Mouse (Mus musculus): ENCODE results near the gene H2-D1.
"Not testable (repeated sequence)": the region's sequence is repeated elsewhere in the genome, so short reads cannot be mapped to it uniquely, and the experiment has no call there.

H2-D1 gene

DNA sequence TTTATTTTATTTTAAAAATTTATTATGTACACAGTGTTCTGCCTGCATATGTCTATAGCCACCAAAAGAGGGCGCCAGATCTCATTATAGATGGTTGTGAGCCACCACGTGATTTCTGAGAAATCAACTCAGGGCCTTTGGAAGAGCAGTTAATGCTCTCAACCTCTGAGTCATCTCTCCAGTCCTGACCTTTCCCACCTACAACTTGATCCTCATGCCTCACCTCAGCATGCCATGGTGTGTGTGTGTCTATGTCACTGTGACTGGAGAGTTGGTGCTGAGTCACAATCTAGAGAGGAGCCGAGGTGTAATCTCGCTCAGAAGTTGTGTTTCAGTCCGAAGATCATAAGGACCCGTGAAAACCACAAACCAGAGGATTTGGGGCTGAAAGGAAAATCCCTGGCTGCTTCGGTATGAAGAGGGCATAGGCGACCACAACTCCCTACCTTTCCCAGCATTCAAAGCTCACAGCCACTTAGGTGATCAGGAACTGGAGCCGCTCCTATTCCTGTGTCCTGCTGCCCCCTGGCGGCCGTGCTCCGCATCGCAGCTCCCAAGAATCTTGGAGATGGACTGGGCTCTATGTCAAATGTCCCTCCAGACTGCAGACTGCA lies 39.2 kb downstream of the H2-D1 start:
- in situ Hi-C loops (cut with MseI, MboI): no loop called here

DNA sequence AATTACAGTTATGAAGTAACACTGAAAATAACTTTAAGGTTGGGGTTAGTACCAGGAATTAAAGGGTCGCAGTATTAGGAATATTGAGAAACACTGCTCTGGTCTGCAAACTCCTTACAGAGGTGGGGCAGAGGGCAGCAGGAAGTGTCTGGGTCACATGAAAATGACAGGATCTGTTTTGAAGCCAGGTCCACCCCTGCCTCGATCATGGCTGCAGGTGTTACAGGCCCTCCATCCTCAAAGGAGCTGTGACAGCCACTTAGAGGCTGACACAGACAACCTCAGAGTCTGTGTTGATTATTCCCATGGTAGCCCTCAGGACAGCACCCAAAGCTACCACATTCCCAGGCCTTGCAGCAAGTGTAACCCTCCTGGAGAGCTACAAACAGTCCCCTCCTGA lies 40.7 kb downstream of the H2-D1 start:
- in situ Hi-C loops (cut with MseI, MboI): no loop called here

DNA sequence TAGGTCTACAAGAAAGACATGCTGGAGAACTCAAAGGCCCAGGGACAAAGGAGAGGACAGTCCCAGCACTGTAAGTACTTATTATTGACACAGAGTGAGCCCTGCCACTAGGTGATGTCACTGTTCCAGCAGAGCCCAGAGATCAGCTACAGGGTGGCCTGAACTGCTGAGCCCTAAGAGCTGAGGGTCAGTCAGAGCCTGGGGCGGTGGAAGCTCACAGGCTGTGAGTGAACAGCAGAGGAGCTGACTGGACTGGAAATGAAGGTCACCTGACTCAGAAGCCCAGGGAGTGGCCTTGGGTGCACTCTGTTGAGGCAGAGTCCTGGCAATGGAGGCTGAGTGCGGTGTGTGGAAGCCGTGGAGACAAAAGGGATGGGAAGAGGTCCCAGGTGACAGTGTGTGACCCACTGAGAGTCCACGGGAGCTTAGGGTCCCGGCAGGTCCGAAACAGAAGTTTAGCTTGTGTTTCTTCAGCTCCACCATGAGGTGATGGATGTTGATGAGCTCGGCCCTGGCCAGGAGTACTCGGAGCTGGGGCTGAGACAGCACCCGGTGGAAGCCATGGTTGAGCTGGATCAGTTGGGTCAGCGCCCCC lies 41.3 kb downstream of the H2-D1 start:
- in situ Hi-C loops (cut with MseI, MboI): no loop called here

DNA sequence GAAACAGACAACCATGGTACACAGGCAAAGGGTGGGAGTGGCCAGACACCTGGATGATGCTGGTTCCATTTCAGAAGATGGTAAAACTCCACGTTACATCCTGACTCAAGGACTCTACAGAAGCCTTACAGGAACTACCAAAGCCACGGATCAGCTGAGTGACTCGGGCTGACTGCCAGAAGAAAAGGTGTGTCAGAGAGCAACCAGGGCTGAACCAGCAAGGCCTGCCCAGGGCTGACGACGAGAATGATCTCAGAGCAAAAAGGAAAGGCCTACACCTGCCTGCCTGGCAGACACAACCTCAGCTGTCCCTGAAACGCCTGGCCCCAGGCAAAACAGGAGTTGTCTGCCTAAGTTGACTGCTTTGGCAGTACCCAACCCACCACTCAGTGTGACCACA lies 41.9 kb downstream of the H2-D1 start:
- in situ Hi-C loops (cut with MseI, MboI): no loop called here

DNA sequence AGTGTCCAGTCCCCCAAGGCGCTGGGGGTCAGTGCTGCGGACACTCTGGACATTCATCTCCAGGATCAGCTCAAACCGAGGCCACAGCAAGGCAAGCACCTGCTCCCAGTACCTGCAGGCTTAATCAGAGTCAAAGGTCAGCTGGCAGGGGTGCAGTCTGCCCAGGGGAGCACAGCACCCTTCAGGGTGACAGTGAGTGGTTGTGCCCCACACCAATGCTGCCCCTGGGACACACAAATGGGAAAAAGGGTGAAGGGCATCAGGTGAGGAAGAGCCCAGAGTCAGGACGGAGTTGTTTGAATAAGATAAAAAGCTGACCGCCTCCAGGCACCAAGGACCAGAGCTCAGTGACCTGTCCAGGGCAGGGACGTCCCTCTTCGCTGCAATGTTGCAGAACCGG lies 42.4 kb downstream of the H2-D1 start:
- in situ Hi-C loops (cut with MseI, MboI): not testable (repeated sequence)
